Mouse (Mus musculus) lung, embryonic 15.5 days (tissue): Measurements from ENCODE around the gene Tmtc4. TPM values are rescaled to one million over a fixed set of nuclear protein-coding genes. Genes with fewer than 3 reads are reported as not detected.

ENCODE experiments used
- ATAC-seq: fragments of 200-750 bp; cut with Nextera tagmentation; 2 replicates; pipeline ENCODE4 v1.8.0; 2017; ENCODE audit warnings: moderate number of reproducible peaks, borderline replicate concordance; ENCODE audit not compliant: low FRiP score, low TSS enrichment; ENCODE audit errors: extremely low read depth
- H3K27ac ChIP-seq: fragments of 300-500 bp; sonication (generic); 2 replicates; pipeline ENCODE4 v1.5.1; 2015; ENCODE audit warnings: moderate library complexity, mild to moderate bottlenecking, inconsistent platforms
- H3K27me3 ChIP-seq: fragments of 300-500 bp; sonication (generic); 2 replicates; pipeline ENCODE4 v1.6.1; 2015; ENCODE audit warnings: inconsistent platforms
- H3K36me3 ChIP-seq: fragments of 300-500 bp; sonication (generic); 2 replicates; pipeline ENCODE4 v1.6.1; 2015; ENCODE audit warnings: inconsistent platforms
- H3K4me1 ChIP-seq: fragments of 300-500 bp; sonication (generic); 2 replicates; pipeline ENCODE4 v1.6.1; 2015; ENCODE audit warnings: inconsistent platforms
- H3K4me2 ChIP-seq: fragments of 300-500 bp; sonication (generic); 2 replicates; pipeline ENCODE4 v1.6.1; 2015; ENCODE audit warnings: inconsistent platforms, mild to moderate bottlenecking, moderate library complexity
- H3K4me3 ChIP-seq: fragments of 300-500 bp; sonication (generic); 2 replicates; pipeline ENCODE4 v1.5.1; 2015; ENCODE audit warnings: mild to moderate bottlenecking, inconsistent platforms
- H3K9ac ChIP-seq: fragments of 300-500 bp; sonication (generic); 2 replicates; pipeline ENCODE4 v1.6.1; 2015; ENCODE audit warnings: inconsistent platforms
- H3K9me3 ChIP-seq: fragments of 300-500 bp; sonication (generic); 2 replicates; pipeline ENCODE4 v1.6.1; 2016; ENCODE audit warnings: inconsistent platforms
- WGBS: fragments of 180-500 bp; shearing (Covaris S2); methylation state at CpG from one replicate; pipeline ENCODE4 v1.1.7; 2015; 5-methylcytosine and 5-hydroxymethylcytosine counted together
- polyA plus RNA-seq: library from polyadenylated mRNA; unstranded; fragments of >200 nt; fragmentation: Nextera tagmentation; extraction: Ambion mirVana; gene quantifications from 2 replicates; pipeline ENCODE4 v1.2.1, GENCODE M21; 2015

The Tmtc4 gene
- polyA plus RNA-seq, 1 experiment from 2014 or later: 17.3 TPM

DNA sequence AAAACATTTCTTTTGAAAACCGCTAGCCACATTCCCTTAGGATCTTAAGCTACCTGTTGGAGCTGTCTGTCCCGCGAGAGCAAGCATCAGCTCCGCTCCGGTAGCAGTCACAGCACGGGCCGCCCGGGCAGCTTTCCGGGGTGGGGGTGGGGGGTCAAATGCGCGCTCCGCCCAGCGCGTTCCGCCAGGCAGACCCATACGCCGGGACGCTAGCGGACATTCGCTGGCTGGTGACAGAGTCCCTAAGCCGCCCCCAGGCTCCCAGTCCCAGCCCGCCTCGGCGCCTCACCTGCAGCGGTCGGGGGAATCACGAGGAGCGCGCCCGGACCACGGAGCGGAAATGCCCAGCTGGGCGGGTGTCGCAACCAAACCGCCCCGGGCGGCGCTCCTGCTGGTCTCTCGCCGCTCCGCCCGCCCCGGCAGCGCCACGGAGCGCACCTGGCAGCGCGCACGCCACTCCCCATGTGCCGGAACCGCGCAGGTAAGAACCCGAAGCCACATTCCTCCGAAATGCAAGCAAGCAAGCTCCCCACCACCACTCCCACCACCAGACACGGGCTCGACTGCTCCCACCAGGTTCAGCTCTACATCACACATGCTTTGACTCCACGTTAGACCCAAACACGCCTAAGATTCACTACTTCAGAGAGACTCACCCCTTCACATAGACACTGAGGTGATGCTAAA, 70.9 kb downstream of the Tmtc4 start:
- H3K4me3 ChIP-seq: peak overlapping the region; percentile 71
- peak; percentile 84 for ATAC-seq
- WGBS: under 1% methylated on average over 58 of the region's 58 CpGs

DNA sequence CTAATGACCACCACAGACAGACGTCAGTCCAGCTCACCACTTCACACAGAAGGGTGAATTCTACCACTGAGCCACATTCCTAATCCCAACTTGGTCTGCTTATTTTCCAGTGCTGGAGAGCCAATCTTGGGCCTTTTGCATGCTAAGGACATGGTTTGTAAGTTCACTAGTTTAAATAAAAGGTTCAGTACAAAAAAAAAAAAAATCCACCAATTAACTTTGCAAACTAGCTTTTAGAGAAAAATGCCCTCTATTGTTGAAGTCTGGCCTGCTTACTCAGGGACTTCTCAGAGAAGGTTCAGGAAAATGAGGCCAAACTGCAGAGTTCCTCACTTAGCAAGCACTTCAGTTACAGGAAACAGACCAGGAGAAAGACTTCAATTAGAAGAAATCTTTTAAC, 71.7 kb downstream of the Tmtc4 start:
- no peak overlapping the region for H3K27ac ChIP-seq
- H3K9me3 ChIP-seq: no peaks in the 10 kb centered on the region
- no peak for ATAC-seq
- H3K4me3 ChIP-seq: peak overlapping the region; percentile 71
- H3K36me3 ChIP-seq: no peaks in the 10 kb centered on the region
- no peaks in the 10 kb centered on the region for H3K27me3 ChIP-seq
- H3K9ac ChIP-seq: no peak overlapping the region
- WGBS: 39% methylated on average over 1 of the region's 1 CpGs
- H3K4me1 ChIP-seq: peaks cover 5% of the 10 kb centered on the region; the same call in 1 of the 2 replicates
- peak overlapping the region; percentile 93 for H3K4me2 ChIP-seq

More for the DNA sequence above, 70.9 kb downstream of the Tmtc4 start:
- Histone ChIP-seq H3K4me2 (peak overlapping the region; percentile 93), H3K4me1 (peaks cover 5% of the 10 kb centered on the region; the same call in 1 of the 2 replicates), H3K9me3 (no peaks in the 10 kb centered on the region), H3K27ac (peak overlapping the region; percentile 56), H3K36me3 (no peaks in the 10 kb centered on the region), H3K27me3 (no peaks in the 10 kb centered on the region), H3K9ac (peak overlapping the region; percentile 56)

DNA sequence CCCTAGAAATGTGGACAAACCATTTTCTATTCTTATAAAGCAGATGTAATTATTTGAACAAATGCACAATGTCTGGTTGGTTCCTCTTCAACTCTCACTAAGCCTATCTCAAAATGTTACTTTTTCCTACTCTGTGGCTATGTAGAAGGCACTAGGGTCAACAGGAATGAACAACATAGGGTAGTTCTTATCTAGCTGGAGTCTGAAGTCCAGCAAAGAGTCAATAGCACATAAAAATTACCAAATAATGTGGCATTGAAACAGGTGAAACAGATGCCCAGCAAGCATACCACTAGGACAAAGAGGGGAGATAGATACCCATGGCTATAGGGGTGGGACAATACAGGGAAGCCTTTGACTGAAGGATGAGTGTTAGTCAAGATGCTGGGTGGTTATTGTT, 72.6 kb downstream of the Tmtc4 start:
- Histone ChIP-seq H3K4me1 (peaks cover 5% of the 10 kb centered on the region; the same call in 1 of the 2 replicates), H3K27ac (no peak overlapping the region), H3K9ac (no peak overlapping the region), H3K27me3 (no peaks in the 10 kb centered on the region), H3K4me2 (no peak overlapping the region), H3K9me3 (no peaks in the 10 kb centered on the region), H3K4me3 (no peak overlapping the region), H3K36me3 (no peaks in the 10 kb centered on the region)
- no peak for ATAC-seq

DNA sequence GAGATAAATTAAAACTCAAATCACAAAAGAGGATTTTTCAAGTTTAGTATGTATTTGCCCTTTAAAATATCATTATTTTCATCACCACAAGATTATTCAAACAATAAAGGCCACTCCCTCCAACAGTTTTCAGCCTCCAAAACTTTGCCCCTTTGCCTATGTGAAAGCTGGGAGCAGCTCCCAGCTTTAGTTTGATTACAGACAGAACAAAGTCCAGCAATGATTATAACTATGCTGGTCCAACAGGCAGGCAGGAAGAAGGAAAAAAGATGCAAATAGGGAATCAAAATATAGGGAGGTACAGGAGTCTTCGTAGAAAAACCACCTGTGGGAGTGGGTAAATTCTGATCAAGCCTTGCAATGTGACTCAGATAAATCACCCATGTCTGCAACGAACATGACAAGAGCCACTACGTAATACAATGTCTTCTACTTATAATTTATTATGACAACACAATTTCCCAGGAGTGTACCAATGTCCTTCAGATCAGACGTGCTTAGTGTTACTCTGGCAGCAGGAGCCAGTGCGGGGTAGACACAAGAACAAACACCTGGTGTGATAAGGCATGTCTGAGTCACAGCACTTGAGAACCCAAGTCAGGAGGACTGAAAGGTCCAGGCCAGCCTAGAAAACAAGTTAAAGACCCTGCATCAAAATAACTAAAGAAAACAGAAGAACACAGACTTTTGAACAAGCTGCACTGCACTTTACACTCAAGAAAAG, 74.3 kb downstream of the Tmtc4 start:
- no peaks in the 10 kb centered on the region for H3K36me3 ChIP-seq
- H3K27ac ChIP-seq: no peak overlapping the region
- no peaks in the 10 kb centered on the region for H3K9me3 ChIP-seq
- H3K27me3 ChIP-seq: no peaks in the 10 kb centered on the region
- no peak for ATAC-seq
- H3K9ac ChIP-seq: no peak overlapping the region
- peaks cover 5% of the 10 kb centered on the region; the same call in 1 of the 2 replicates for H3K4me1 ChIP-seq
- no peak overlapping the region for H3K4me3 ChIP-seq
- WGBS: 55% methylated on average over 5 of the region's 5 CpGs
- no peak overlapping the region for H3K4me2 ChIP-seq

DNA sequence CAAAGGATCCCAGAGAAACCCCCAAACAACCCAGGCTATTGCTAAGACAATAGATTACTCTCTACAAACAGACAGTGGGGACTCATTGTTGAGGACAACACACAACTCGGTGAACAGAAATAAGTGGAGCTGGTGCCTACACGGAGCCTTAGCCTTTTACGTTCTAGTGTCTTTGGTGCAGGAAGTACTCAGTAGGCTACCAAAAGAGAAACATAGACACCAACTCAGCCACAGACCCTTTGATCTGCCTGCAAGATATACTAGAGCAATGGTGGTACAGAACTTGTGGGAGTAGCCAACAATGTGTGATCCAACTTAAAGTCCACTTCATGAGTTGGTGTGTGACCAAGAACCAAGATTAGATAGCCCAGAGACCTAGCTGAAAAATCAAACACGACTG, 75.8 kb downstream of the Tmtc4 start:
- no peak overlapping the region for H3K9ac ChIP-seq
- ATAC-seq: no peak
- no peak overlapping the region for H3K4me2 ChIP-seq
- H3K27ac ChIP-seq: no peak overlapping the region
- H3K27me3 ChIP-seq: no peaks in the 10 kb centered on the region
- no peak overlapping the region for H3K4me3 ChIP-seq
- H3K36me3 ChIP-seq: no peaks in the 10 kb centered on the region
- H3K9me3 ChIP-seq: no peaks in the 10 kb centered on the region
- WGBS: 86% methylated on average over 4 of the region's 4 CpGs
- H3K4me1 ChIP-seq: peaks cover 13% of the 10 kb centered on the region

DNA sequence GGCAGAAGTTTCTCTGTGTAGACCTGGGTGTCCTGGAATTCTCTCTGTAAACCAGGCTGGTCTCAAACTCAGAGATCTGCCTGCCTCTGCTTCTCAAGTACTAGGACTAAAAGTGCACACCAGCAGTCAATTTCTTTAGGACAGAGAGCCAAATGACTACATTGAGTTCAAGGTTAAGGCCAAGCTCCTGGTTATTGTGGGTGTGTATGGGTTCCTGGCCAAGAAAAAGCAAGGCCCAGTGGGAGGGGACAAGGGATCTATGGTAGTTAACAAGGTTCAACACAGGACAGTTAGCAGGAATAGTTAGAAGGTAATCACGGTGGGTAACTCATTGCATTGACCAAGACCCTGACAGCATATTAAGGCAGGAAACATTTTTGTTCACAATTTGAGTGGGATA, 78.8 kb downstream of the Tmtc4 start:
- Histone ChIP-seq H3K27me3 (no peaks in the 10 kb centered on the region), H3K9ac (no peak overlapping the region), H3K9me3 (no peaks in the 10 kb centered on the region), H3K4me1 (peaks cover 27% of the 10 kb centered on the region), H3K27ac (no peak overlapping the region), H3K4me3 (no peak overlapping the region), H3K4me2 (no peak overlapping the region), H3K36me3 (no peaks in the 10 kb centered on the region)
- ATAC-seq: no peak
- 100% methylated on average over 1 of the region's 1 CpGs for WGBS

DNA sequence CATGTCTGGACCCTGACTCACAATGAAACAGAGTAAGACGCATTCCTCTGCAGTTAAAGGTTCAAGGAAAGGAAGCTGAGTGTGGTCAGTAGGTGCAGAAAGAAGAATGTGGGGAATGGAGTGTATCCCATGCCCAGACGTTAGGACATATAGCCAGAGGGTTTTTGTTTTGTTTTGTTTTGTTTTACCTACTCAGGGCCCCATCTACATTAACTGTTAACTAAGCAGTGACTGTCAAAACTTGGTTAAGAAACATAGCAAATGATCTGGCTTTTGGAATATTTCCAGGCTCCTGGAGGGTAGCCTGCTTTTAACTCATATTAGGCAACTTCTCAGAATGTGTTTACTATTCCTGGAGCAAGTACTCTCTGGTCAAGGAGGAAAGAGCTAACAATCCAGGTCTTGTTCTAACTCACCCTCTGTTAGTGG, 79.9 kb downstream of the Tmtc4 start:
- Histone ChIP-seq H3K4me2 (no peak overlapping the region), H3K4me3 (no peak overlapping the region), H3K27me3 (no peaks in the 10 kb centered on the region), H3K9ac (no peak overlapping the region), H3K4me1 (peaks cover 27% of the 10 kb centered on the region), H3K36me3 (no peaks in the 10 kb centered on the region), H3K27ac (peak overlapping the region; percentile 16; the same call in 1 of the 2 replicates), H3K9me3 (no peaks in the 10 kb centered on the region)
- 37% methylated on average over 2 of the region's 2 CpGs for WGBS
- ATAC-seq: no peak

DNA sequence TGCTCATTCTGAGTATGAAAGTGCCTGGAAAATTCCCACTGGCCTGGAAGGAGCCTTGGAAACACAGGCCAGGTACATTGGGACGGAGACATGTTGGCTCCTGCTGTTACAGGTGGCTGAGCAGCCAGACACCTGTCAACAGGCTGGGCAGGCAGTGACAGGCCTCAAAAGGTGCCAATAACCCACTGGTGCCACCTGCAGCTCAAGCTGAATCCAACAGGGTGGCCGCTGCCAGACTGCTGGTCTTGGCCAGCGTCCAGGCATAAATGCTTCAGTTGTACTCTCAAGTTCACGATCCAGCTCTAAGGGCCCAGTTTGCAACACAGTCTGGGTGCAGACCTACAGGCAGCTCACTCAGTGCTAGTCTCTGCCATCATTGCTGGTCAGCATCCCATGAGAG, 81.0 kb downstream of the Tmtc4 start:
- H3K36me3 ChIP-seq: no peaks in the 10 kb centered on the region
- no peaks in the 10 kb centered on the region for H3K9me3 ChIP-seq
- H3K27ac ChIP-seq: 0 out of 2 replicates have a peak overlapping the region, but pooled peaks have one; percentile 53
- H3K4me3 ChIP-seq: no peak overlapping the region
- no peak overlapping the region for H3K4me2 ChIP-seq
- peak; percentile 90 for ATAC-seq
- peaks cover 27% of the 10 kb centered on the region for H3K4me1 ChIP-seq
- 39% methylated on average over 4 of the region's 4 CpGs for WGBS
- no peak overlapping the region for H3K9ac ChIP-seq
- H3K27me3 ChIP-seq: no peaks in the 10 kb centered on the region

DNA sequence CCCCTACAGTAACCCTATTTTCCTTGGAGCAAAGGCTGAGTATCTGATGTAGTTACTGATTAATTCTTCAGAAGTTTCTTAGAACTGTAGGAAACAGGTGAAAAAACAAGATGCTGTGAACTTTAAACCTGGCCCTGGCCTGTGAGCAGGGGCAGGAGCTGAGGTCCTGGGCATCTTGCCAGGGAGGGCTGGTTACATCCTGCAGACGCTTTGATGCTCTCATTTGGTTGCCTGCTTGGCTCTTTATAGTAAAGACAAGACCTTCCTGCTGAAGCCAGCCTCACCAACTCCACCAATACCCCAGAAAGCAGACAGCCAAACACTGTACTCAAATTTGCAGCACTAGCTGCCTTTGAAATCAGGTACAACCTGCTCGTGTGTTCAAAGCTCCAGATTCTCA, 81.7 kb downstream of the Tmtc4 start:
- Histone ChIP-seq H3K9me3 (no peaks in the 10 kb centered on the region), H3K4me1 (peaks cover 27% of the 10 kb centered on the region), H3K4me3 (no peak overlapping the region), H3K27me3 (no peaks in the 10 kb centered on the region), H3K27ac (no peak overlapping the region), H3K9ac (no peak overlapping the region), H3K4me2 (no peak overlapping the region), H3K36me3 (no peaks in the 10 kb centered on the region)
- ATAC-seq: no peak
- WGBS: 38% methylated on average over 2 of the region's 2 CpGs

DNA sequence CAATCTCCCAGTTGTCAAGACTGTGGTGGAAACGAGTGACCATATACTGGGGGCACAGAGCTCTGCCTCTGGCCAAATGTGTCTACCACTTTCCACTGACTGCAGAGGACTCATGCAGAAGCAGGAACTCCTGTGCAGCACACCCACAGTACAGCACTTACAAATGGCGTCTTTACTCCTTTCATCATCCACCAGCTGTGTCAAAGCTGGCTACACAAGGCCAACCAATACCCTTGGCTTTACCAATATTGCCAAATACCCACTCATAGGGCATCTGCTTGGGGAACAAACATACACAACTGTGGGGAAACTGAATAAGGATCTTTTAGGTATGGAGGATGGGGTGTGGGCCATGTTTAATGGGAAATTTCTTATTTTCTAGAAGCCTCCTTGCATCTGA, 82.1 kb downstream of the Tmtc4 start:
- Histone ChIP-seq H3K4me1 (peaks cover 27% of the 10 kb centered on the region), H3K9me3 (no peaks in the 10 kb centered on the region), H3K4me3 (no peak overlapping the region), H3K9ac (no peak overlapping the region), H3K4me2 (no peak overlapping the region), H3K27me3 (no peaks in the 10 kb centered on the region), H3K36me3 (no peaks in the 10 kb centered on the region), H3K27ac (no peak overlapping the region)
- 78% methylated on average over 2 of the region's 2 CpGs for WGBS
- no peak for ATAC-seq

DNA sequence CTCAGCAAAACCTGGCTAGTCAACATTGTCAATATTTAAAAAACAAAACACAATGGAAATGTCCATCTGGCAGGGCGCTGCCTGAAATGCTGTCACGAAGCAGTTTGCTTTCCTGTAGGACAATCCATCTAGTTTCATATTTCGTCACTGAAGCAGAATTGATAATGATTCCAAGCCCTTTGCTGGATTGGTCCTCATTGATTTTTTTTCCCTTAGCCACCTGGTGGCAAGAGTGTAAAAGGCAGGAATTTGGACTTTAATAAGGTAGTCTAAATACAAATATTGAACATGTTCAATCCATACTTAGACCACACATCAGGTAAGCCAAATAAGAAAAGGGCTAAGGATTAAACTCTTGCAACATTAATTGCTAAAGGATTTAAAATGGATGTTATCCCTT, 82.7 kb downstream of the Tmtc4 start:
- Histone ChIP-seq H3K27ac (no peak overlapping the region), H3K9me3 (no peaks in the 10 kb centered on the region), H3K27me3 (no peaks in the 10 kb centered on the region), H3K36me3 (no peaks in the 10 kb centered on the region), H3K4me2 (no peak overlapping the region), H3K4me1 (peaks cover 27% of the 10 kb centered on the region), H3K4me3 (no peak overlapping the region), H3K9ac (no peak overlapping the region)
- no peak for ATAC-seq
- 64% methylated on average over 3 of the region's 3 CpGs for WGBS

DNA sequence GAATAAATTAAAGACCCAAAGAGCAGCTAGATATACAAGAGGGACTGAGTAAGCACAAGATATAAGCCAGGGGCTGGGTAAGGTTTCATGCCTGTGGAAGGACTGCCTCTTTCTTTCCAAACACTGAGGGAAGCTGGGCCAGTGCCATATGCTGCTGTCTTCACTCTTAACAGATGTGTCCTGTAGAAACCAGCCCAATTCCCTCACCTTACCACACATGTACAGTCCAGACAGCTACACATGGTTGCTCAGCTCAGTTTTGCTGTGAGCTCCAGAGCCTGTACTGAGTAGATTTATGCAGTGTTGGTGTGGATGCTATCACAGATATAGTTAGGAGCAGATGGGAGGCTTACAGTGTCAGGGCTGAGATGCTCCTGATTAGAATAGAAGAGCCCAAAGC, 83.2 kb downstream of the Tmtc4 start:
- ATAC-seq: no peak
- no peaks in the 10 kb centered on the region for H3K9me3 ChIP-seq
- no peak overlapping the region for H3K4me3 ChIP-seq
- H3K27ac ChIP-seq: no peak overlapping the region
- H3K4me2 ChIP-seq: no peak overlapping the region
- peaks cover 27% of the 10 kb centered on the region for H3K4me1 ChIP-seq
- no peaks in the 10 kb centered on the region for H3K27me3 ChIP-seq
- H3K36me3 ChIP-seq: no peaks in the 10 kb centered on the region
- no peak overlapping the region for H3K9ac ChIP-seq
